Mouse (Mus musculus) adipocyte (in vitro differentiated cells): ENCODE measurements around the gene Ppp2r5a.
A peak's percentile ranks its signal among the peaks of the same experiment; 100 is the strongest.

ENCODE experiments used
- DNase-seq: peaks from one replicate; pipeline ENCODE4 v3.0.0-alpha.2; 2016; ENCODE audit warnings: low spot score

Gene Ppp2r5a

GRCm38 (mm10) chr1:191380843-191381242, 22.2 kb downstream of the Ppp2r5a start:
- DNase-seq: no peak

- no peak for DNase-seq
Measured at GRCm38 (mm10) chr1:191378080-191378479, 25.0 kb downstream of the Ppp2r5a start.

GRCm38 (mm10) chr1:191375644-191375998, 27.5 kb downstream of the Ppp2r5a start:
- DNase-seq: no peak

- DNase-seq: no peak
Measured at GRCm38 (mm10) chr1:191374993-191375643, 28.0 kb downstream of the Ppp2r5a start.

GRCm38 (mm10) chr1:191369140-191369539, 33.9 kb downstream of the Ppp2r5a start:
- no peak for DNase-seq

- DNase-seq: no peak
Measured at GRCm38 (mm10) chr1:191368193-191368592, 34.9 kb downstream of the Ppp2r5a start.

GRCm38 (mm10) chr1:191364477-191364876, 38.6 kb downstream of the Ppp2r5a start:
- DNase-seq: peak; percentile 26

- no peak for DNase-seq
Measured at GRCm38 (mm10) chr1:191362412-191362811, 40.7 kb downstream of the Ppp2r5a start.

- DNase-seq: no peak
Measured at GRCm38 (mm10) chr1:191359478-191359877, 43.6 kb downstream of the Ppp2r5a start.

- DNase-seq: no peak
Measured at GRCm38 (mm10) chr1:191356936-191357335, 46.1 kb downstream of the Ppp2r5a start.

- DNase-seq: peak; percentile 58
Measured at GRCm38 (mm10) chr1:191353836-191354235, 49.2 kb downstream of the Ppp2r5a start.

- peak; percentile 83 for DNase-seq
Measured at GRCm38 (mm10) chr1:191352786-191353488, 50.1 kb downstream of the Ppp2r5a start.

- DNase-seq: no peak
Measured at GRCm38 (mm10) chr1:191350355-191350754, 52.7 kb downstream of the Ppp2r5a start.

- DNase-seq: no peak
Measured at GRCm38 (mm10) chr1:191349486-191350037, 53.5 kb downstream of the Ppp2r5a start.

- no peak for DNase-seq
Measured at GRCm38 (mm10) chr1:191348996-191349395, 54.1 kb downstream of the Ppp2r5a start.

- DNase-seq: no peak
Measured at GRCm38 (mm10) chr1:191348592-191348991, 54.5 kb downstream of the Ppp2r5a start.

- no peak for DNase-seq
Measured at GRCm38 (mm10) chr1:191347602-191348001, 55.5 kb downstream of the Ppp2r5a start.

- DNase-seq: peak; percentile 80
Measured at GRCm38 (mm10) chr1:191340530-191340929, 62.5 kb downstream of the Ppp2r5a start.

GRCm38 (mm10) chr1:191339876-191340275, 63.2 kb downstream of the Ppp2r5a start:
- DNase-seq: no peak

GRCm38 (mm10) chr1:191334500-191334899, 68.6 kb downstream of the Ppp2r5a start:
- no peak for DNase-seq

GRCm38 (mm10) chr1:191330356-191330755, 72.7 kb downstream of the Ppp2r5a start:
- DNase-seq: no peak

- DNase-seq: no peak
Measured at GRCm38 (mm10) chr1:191328019-191328441, 75.0 kb downstream of the Ppp2r5a start.

- DNase-seq: no peak
Measured at GRCm38 (mm10) chr1:191327258-191327657, 75.8 kb downstream of the Ppp2r5a start.
